Mouse (Mus musculus): ENCODE measurements around the gene Usp12.

DNA sequence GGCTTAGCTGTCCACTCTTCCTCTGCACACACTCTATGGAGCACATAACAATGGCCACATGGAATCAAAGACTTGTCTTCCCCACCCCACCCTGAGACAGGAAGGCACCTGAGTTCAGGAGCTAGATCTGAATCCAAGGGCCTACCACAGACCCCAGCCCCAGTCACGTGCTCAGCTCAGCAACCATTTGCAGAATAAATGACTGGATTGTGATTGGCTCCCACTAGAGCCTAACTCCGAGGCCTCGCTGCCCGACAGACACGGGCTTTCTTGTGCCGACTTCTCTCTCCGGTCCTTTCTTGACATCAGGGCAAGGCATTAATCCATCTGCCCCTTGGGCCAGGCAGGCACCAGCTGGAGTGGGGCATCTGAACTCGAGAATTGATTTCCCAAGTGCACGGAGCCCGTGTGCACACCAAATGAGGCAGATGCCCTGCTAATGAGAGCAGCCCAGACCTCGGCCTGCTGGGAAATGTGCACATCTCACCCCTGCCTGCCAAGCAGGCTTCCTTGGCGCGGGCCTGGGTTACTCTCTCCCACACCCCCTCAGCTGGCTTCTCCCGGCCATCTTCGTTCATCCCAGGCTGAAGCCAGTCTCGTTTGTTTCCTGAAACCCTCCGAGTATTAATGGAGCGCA is 82.4 kb downstream of the Usp12 start:
- TF ChIP-seq CTCF (IDR thresholded peaks at IDR 0.05; ENCODE audit: borderline replicate concordance, insufficient read depth, low read depth, low read length) (no peak), POLR2A (IDR thresholded peaks at IDR 0.05; ENCODE audit: borderline replicate concordance, insufficient read depth, low read length) (no peak)
